Mouse (Mus musculus) thymus, postnatal 10 days (tissue): ENCODE data around the gene Chd2.
A peak's percentile ranks its signal among the peaks of the same experiment; 100 is the strongest.

Experiments
- DNase-seq, 2 experiments: peaks; one replicate each; pipeline ENCODE4 v3.0.0; 2021; ENCODE audit warnings: low spot score in 2 of 2

Gene Chd2

GRCm38 (mm10) chr7:73405550-73405949, 136.1 kb downstream of the Chd2 start:
- no peak for DNase-seq

GRCm38 (mm10) chr7:73403538-73403937, 138.1 kb downstream of the Chd2 start:
- DNase-seq, result no peak

- DNase-seq, result no peak
These were observed 139.0 kb downstream of the Chd2 start for GRCm38 (mm10) chr7:73402671-73403070.

GRCm38 (mm10) chr7:73402106-73402505, 139.5 kb downstream of the Chd2 start:
- DNase-seq, result no peak

GRCm38 (mm10) chr7:73400051-73400916, 141.3 kb downstream of the Chd2 start:
- no peak for DNase-seq

- peak in 1 of 2 experiments; percentile 57 for DNase-seq
These were observed 142.1 kb downstream of the Chd2 start for GRCm38 (mm10) chr7:73399501-73400044.

GRCm38 (mm10) chr7:73398806-73399442, 142.7 kb downstream of the Chd2 start:
- no peak for DNase-seq

GRCm38 (mm10) chr7:73398319-73398718, 143.3 kb downstream of the Chd2 start:
- no peak for DNase-seq

- DNase-seq, result no peak
These were observed 147.6 kb downstream of the Chd2 start for GRCm38 (mm10) chr7:73394013-73394409.

- DNase-seq, result no peak
These were observed 148.2 kb downstream of the Chd2 start for GRCm38 (mm10) chr7:73393307-73394012.

GRCm38 (mm10) chr7:73392359-73392758, 149.3 kb downstream of the Chd2 start:
- DNase-seq, result no peak

GRCm38 (mm10) chr7:73391518-73392321, 149.9 kb downstream of the Chd2 start:
- DNase-seq, result no peak

- no peak for DNase-seq
These were observed 150.6 kb downstream of the Chd2 start for GRCm38 (mm10) chr7:73391002-73391517.

GRCm38 (mm10) chr7:73390426-73391001, 151.1 kb downstream of the Chd2 start:
- no peak for DNase-seq

- DNase-seq, result no peak
These were observed 151.7 kb downstream of the Chd2 start for GRCm38 (mm10) chr7:73389871-73390294.

GRCm38 (mm10) chr7:73389419-73389818, 152.2 kb downstream of the Chd2 start:
- no peak for DNase-seq

- DNase-seq, result no peak
These were observed 152.8 kb downstream of the Chd2 start for GRCm38 (mm10) chr7:73388866-73389265.

- no peak for DNase-seq
These were observed 158.8 kb downstream of the Chd2 start for GRCm38 (mm10) chr7:73382843-73383242.

- no peak for DNase-seq
These were observed 163.6 kb downstream of the Chd2 start for GRCm38 (mm10) chr7:73378034-73378433.

- no peak for DNase-seq
These were observed 164.3 kb downstream of the Chd2 start for GRCm38 (mm10) chr7:73377307-73377706.
